ENCODE assay signal across 36 mouse cellular contexts in genomic region chr2:155834732-155835131, GRCm38 (mm10). TPM values are rescaled to one million over a fixed set of nuclear protein-coding genes. Genes with fewer than 3 reads are reported as not detected.
A peak's percentile ranks its signal among the peaks of the same experiment; 100 is the strongest.
DNase-seq lines count a peak whose midpoint lies in the region; ATAC-seq and TF ChIP-seq lines count a peak whose summit lies in the region.
"Had no signal": no experiment of that assay in that cellular context is flagged by ENCODE, and none has a peak within 500 bp of the region (broad histone marks: within the 10 kb centered on the region; RNA-seq: fewer than 3 reads in every experiment).

Fam83c (minus strand) TSS chr2:155834854.

- H3K9ac ChIP-seq in heart, postnatal 0 days (replicated peaks; ENCODE audit: low read depth, low read length): no peak within 1 kb of the TSS
- H3K9ac ChIP-seq in stomach, embryonic 14.5 days (replicated peaks; ENCODE audit: low read depth, low read length): no peak within 1 kb of the TSS
- H3K9ac ChIP-seq: embryonic facial prominence, embryonic 12.5 days; hindbrain, embryonic 12.5 days; liver, embryonic 15.5 days; lung, embryonic 15.5 days; neural tube, embryonic 12.5 days had no signal

- no peaks in the 10 kb centered on the region for H3K9me3 ChIP-seq in heart, postnatal 0 days (replicated peaks; ENCODE audit: control insufficient read depth, low read length)
- H3K9me3 ChIP-seq in stomach, embryonic 14.5 days (ENCODE audit: control insufficient read depth, low read depth, low read length): no peaks in the 10 kb centered on the region
- H3K9me3 ChIP-seq: embryonic facial prominence, embryonic 12.5 days; G1E; hindbrain, embryonic 12.5 days; liver, embryonic 15.5 days; lung, embryonic 15.5 days; megakaryocyte, embryonic 14.5 days; neural tube, embryonic 12.5 days had no signal

- no peak for DNase-seq in heart, postnatal 0 days (ENCODE audit: low spot score)
- no peak for DNase-seq in heart, postnatal 36 days
- DNase-seq in urinary bladder, postnatal 36 days (ENCODE audit: low spot score in 2 of 2): peak; percentile 28 to 61
- no peak for DNase-seq in urinary bladder, postnatal 25 days (ENCODE audit: low spot score)
- no peak for DNase-seq in gastrocnemius, adult 8-10 months (ENCODE audit: low spot score in 2 of 2)
- DNase-seq in cerebellum, adult 11 months: no peak
- DNase-seq: cerebellum, adult 11-12 months; cerebellum, postnatal 10 days; gastrocnemius, postnatal 14 days; heart, adult 11 months; heart, postnatal 10 days; kidney, adult 8-10 months; kidney, postnatal 10 days; liver; lung, postnatal 36 days; midbrain, embryonic 14.5 days; right cerebral cortex, postnatal 14 days; thymus, adult 2 months had no signal

- intact Hi-C loops in heart, postnatal 36 days (cut with DNase I): no loop called here

- ATAC-seq in heart, postnatal 0 days (ENCODE audit: insufficient read depth, low read depth): 0 out of 2 replicates have a peak, but pooled peaks have one; percentile 13
- ATAC-seq in stomach, embryonic 14.5 days (ENCODE audit: insufficient number of reproducible peaks, insufficient read depth, low FRiP score, low read depth): peak; percentile 68; the same call in 1 of the 2 replicates
- ATAC-seq: CD4-positive, CD25-positive, alpha-beta regulatory T cell, adult 4 months; forebrain, embryonic 16.5 days; Patski had no signal

- TF ChIP-seq EP300 in heart, postnatal 0 days (IDR thresholded peaks at IDR 0.05; ENCODE audit: low read depth): no peak

- H3K27me3 ChIP-seq in heart, postnatal 0 days (ENCODE audit: control insufficient read depth, insufficient read depth, low read length): no peaks in the 10 kb centered on the region
- H3K27me3 ChIP-seq in stomach, embryonic 14.5 days (ENCODE audit: control insufficient read depth, insufficient read depth, low read length): no peaks in the 10 kb centered on the region
- H3K27me3 ChIP-seq: lung, embryonic 15.5 days; neural tube, embryonic 12.5 days; Patski had no signal

- no peak within 1 kb of the TSS for H3K27ac ChIP-seq in heart, postnatal 0 days (ENCODE audit: low read depth)
- H3K27ac ChIP-seq in stomach, embryonic 14.5 days (ENCODE audit: low read length): no peak within 1 kb of the TSS
- H3K27ac ChIP-seq: embryonic facial prominence, embryonic 12.5 days; hindbrain, embryonic 12.5 days; liver, embryonic 15.5 days; lung, embryonic 15.5 days; neural tube, embryonic 12.5 days had no signal

- H3K36me3 ChIP-seq in heart, postnatal 0 days (replicated peaks; ENCODE audit: control insufficient read depth, insufficient read depth, low read length): no peaks in the 10 kb centered on the region
- no peaks in the 10 kb centered on the region for H3K36me3 ChIP-seq in stomach, embryonic 14.5 days (ENCODE audit: control insufficient read depth, insufficient read depth, low read length)
- H3K36me3 ChIP-seq: embryonic facial prominence, embryonic 12.5 days; G1E; hindbrain, embryonic 12.5 days; liver, embryonic 15.5 days; lung, embryonic 15.5 days; neural tube, embryonic 12.5 days had no signal

- no peak for TF ChIP-seq CTCF in heart, postnatal 0 days (IDR thresholded peaks at IDR 0.05; ENCODE audit: low read depth)

- no peak within 1 kb of the TSS for H3K4me3 ChIP-seq in heart, postnatal 0 days (ENCODE audit: low read depth, low read length)
- H3K4me3 ChIP-seq in stomach, embryonic 14.5 days (ENCODE audit: low read depth, low read length): no peak within 1 kb of the TSS
- H3K4me3 ChIP-seq: embryonic facial prominence, embryonic 12.5 days; hindbrain, embryonic 12.5 days; liver, embryonic 15.5 days; lung, embryonic 15.5 days; megakaryocyte, embryonic 14.5 days; neural tube, embryonic 12.5 days had no signal

- 48% methylated on average over 9 of the region's 9 CpGs for WGBS in heart, postnatal 0 days
- WGBS in stomach, embryonic 14.5 days: 51% methylated on average over 9 of the region's 9 CpGs

- H3K4me1 ChIP-seq in heart, postnatal 0 days (ENCODE audit: control insufficient read depth, insufficient read depth): no peaks in the 10 kb centered on the region
- H3K4me1 ChIP-seq in stomach, embryonic 14.5 days (ENCODE audit: control insufficient read depth, insufficient read depth, low read length): no peaks in the 10 kb centered on the region
- H3K4me1 ChIP-seq: embryonic facial prominence, embryonic 12.5 days; hindbrain, embryonic 12.5 days; liver, embryonic 15.5 days; lung, embryonic 15.5 days; neural tube, embryonic 12.5 days had no signal

- H3K4me2 ChIP-seq in heart, postnatal 0 days (ENCODE audit: low read depth, low read length): no peak within 1 kb of the TSS
- H3K4me2 ChIP-seq in stomach, embryonic 14.5 days (replicated peaks; ENCODE audit: low read depth, low read length): peak within 1 kb of the TSS; percentile 20; the same call in 1 of the 2 replicates
- H3K4me2 ChIP-seq: embryonic facial prominence, embryonic 12.5 days; heart, embryonic 11.5 days; hindbrain, embryonic 12.5 days; liver, embryonic 15.5 days; lung, embryonic 15.5 days; neural tube, embryonic 12.5 days had no signal

RNA-seq across cellular contexts. Expression of gene Fam83c, which starts in this region (rescaled TPM):
- total RNA-seq in heart, postnatal 0 days (2014; rRNA removed; ENCODE audit: low replicate concordance): not detected in 2 replicates
- polyA plus RNA-seq in heart, postnatal 0 days (2015; fragmentation: Nextera tagmentation; extraction: Ambion mirVana): 0.04 TPM in 2 replicates
- total RNA-seq in heart, postnatal 36 days (2021): not detected
- 2.3 and 3.1 TPM in 2 replicates for polyA plus RNA-seq in stomach, embryonic 14.5 days (2014; fragmentation: Nextera tagmentation; extraction: Ambion mirVana)
- not detected for total RNA-seq in gastrocnemius, adult 8-10 months (2022)
- total RNA-seq: adrenal gland, adult 18-20 months; adrenal gland, postnatal 4 days; gastrocnemius, postnatal 14 days; heart, postnatal 10 days; layer of hippocampus, adult 18-20 months; layer of hippocampus, postnatal 25 days; left cerebral cortex, postnatal 14 days had no signal
- polyA plus RNA-seq: CD4-positive, CD25-positive, alpha-beta regulatory T cell, adult 4 months; G1E; spleen, adult 2 months had no signal

Comparison
In these comparisons a context has a peak if more than half of its experiments do, and no peak if none do; other contexts are left out.
1. DNase-seq: peak in urinary bladder, postnatal 36 days (2 of 2); none in heart, postnatal 0 days (single experiment), heart, postnatal 36 days (0 of 2), urinary bladder, postnatal 25 days (single experiment), gastrocnemius, adult 8-10 months (0 of 2) and cerebellum, adult 11 months (single experiment).
2. Peak in ATAC-seq in heart, postnatal 0 days; RNA of the gene not detected or under 1 TPM.